Mouse (Mus musculus): Measurements from ENCODE around the gene Fcho1. TPM values are rescaled to one million over a fixed set of nuclear protein-coding genes. Genes with fewer than 3 reads are reported as not detected.
A peak's percentile ranks its signal among the peaks of the same experiment; 100 is the strongest.

The Fcho1 gene
- total and polyA plus RNA-seq, 3 experiments = 7.6 to 27.3 (median 14.0) TPM

- H3K4me3 ChIP-seq (ENCODE audit: low read depth, low read length) = no peak overlapping the region
- H3K4me1 ChIP-seq (ENCODE audit: insufficient read depth, low read depth, low read length) = no peaks in the 10 kb centered on the region
- ATAC-seq (ENCODE audit: extremely low read depth, insufficient number of reproducible peaks, low FRiP score, poor library complexity, severe bottlenecking) = no peak
- peaks cover 64% of the 10 kb centered on the region for H3K36me3 ChIP-seq (replicated peaks)
- DNase-seq (ENCODE audit: low spot score) = no peak
- TF ChIP-seq POLR2AphosphoS5 (IDR thresholded peaks at IDR 0.05; ENCODE audit: insufficient replicate concordance, low read depth, low read length) (no peak), GATA1 (IDR thresholded peaks at IDR 0.05; ENCODE audit: borderline replicate concordance, low read length) (no peak), GATA2 (IDR thresholded peaks at IDR 0.05; ENCODE audit: borderline replicate concordance, low read depth, low read length) (no peak), TAL1 (conservative IDR thresholded peaks at IDR 0.05; ENCODE audit: low read depth, low read length) (no peak), CTCF (IDR thresholded peaks at IDR 0.05; ENCODE audit: low read depth, low read length) (no peak)
- no peaks in the 10 kb centered on the region for H3K9me3 ChIP-seq (replicated peaks)
- peaks cover 9% of the 10 kb centered on the region; the same call in 1 of the 2 replicates for H3K27me3 ChIP-seq (ENCODE audit: insufficient read depth, low read length)
These were observed 7.3 kb downstream of the Fcho1 start for GRCm38 (mm10) chr8:71718252-71718651.

- Histone ChIP-seq H3K36me3 (replicated peaks) (peaks cover 76% of the 10 kb centered on the region), H3K4me1 (ENCODE audit: insufficient read depth, low read depth, low read length) (no peaks in the 10 kb centered on the region), H3K4me3 (ENCODE audit: low read depth, low read length) (no peak overlapping the region), H3K27me3 (ENCODE audit: insufficient read depth, low read length) (peaks cover 9% of the 10 kb centered on the region; the same call in 1 of the 2 replicates), H3K9me3 (replicated peaks) (no peaks in the 10 kb centered on the region)
- DNase-seq (ENCODE audit: low spot score) (no peak), ATAC-seq (ENCODE audit: extremely low read depth, insufficient number of reproducible peaks, low FRiP score, poor library complexity, severe bottlenecking) (no peak)
- TF ChIP-seq GATA1 (IDR thresholded peaks at IDR 0.05; ENCODE audit: borderline replicate concordance, low read length) (no peak), GATA2 (IDR thresholded peaks at IDR 0.05; ENCODE audit: borderline replicate concordance, low read depth, low read length) (no peak), POLR2AphosphoS5 (IDR thresholded peaks at IDR 0.05; ENCODE audit: insufficient replicate concordance, low read depth, low read length) (no peak), TAL1 (conservative IDR thresholded peaks at IDR 0.05; ENCODE audit: low read depth, low read length) (no peak), CTCF (IDR thresholded peaks at IDR 0.05; ENCODE audit: low read depth, low read length) (no peak)
These were observed 8.4 kb downstream of the Fcho1 start for GRCm38 (mm10) chr8:71717096-71717495.

- H3K36me3 ChIP-seq (replicated peaks) = peaks cover 78% of the 10 kb centered on the region
- no peak for TF ChIP-seq TAL1 (conservative IDR thresholded peaks at IDR 0.05; ENCODE audit: low read depth, low read length)
- TF ChIP-seq CTCF (IDR thresholded peaks at IDR 0.05; ENCODE audit: low read depth, low read length) = no peak
- no peak for TF ChIP-seq GATA2 (IDR thresholded peaks at IDR 0.05; ENCODE audit: borderline replicate concordance, low read depth, low read length)
- no peak for TF ChIP-seq GATA1 (IDR thresholded peaks at IDR 0.05; ENCODE audit: borderline replicate concordance, low read length)
- TF ChIP-seq POLR2AphosphoS5 (IDR thresholded peaks at IDR 0.05; ENCODE audit: insufficient replicate concordance, low read depth, low read length) = no peak
- ATAC-seq (ENCODE audit: extremely low read depth, insufficient number of reproducible peaks, low FRiP score, poor library complexity, severe bottlenecking) (no peak), DNase-seq (ENCODE audit: low spot score) (no peak)
- H3K4me1 ChIP-seq (ENCODE audit: insufficient read depth, low read depth, low read length) = no peaks in the 10 kb centered on the region
- H3K27me3 ChIP-seq (ENCODE audit: insufficient read depth, low read length) = peaks cover 10% of the 10 kb centered on the region; the same call in 1 of the 2 replicates
- H3K9me3 ChIP-seq (replicated peaks) = no peaks in the 10 kb centered on the region
- H3K4me3 ChIP-seq (ENCODE audit: low read depth, low read length) = no peak overlapping the region
These were observed 8.9 kb downstream of the Fcho1 start for GRCm38 (mm10) chr8:71716561-71717053.

- Histone ChIP-seq H3K4me1 (ENCODE audit: insufficient read depth, low read depth, low read length) (no peaks in the 10 kb centered on the region), H3K36me3 (replicated peaks) (peaks cover 80% of the 10 kb centered on the region), H3K9me3 (replicated peaks) (no peaks in the 10 kb centered on the region), H3K4me3 (ENCODE audit: low read depth, low read length) (no peak overlapping the region), H3K27me3 (ENCODE audit: insufficient read depth, low read length) (peaks cover 12% of the 10 kb centered on the region; the same call in 1 of the 2 replicates)
- TF ChIP-seq POLR2AphosphoS5 (IDR thresholded peaks at IDR 0.05; ENCODE audit: insufficient replicate concordance, low read depth, low read length) (no peak), TAL1 (conservative IDR thresholded peaks at IDR 0.05; ENCODE audit: low read depth, low read length) (no peak), GATA1 (IDR thresholded peaks at IDR 0.05; ENCODE audit: borderline replicate concordance, low read length) (no peak), CTCF (IDR thresholded peaks at IDR 0.05; ENCODE audit: low read depth, low read length) (no peak), GATA2 (IDR thresholded peaks at IDR 0.05; ENCODE audit: borderline replicate concordance, low read depth, low read length) (no peak)
- ATAC-seq (ENCODE audit: extremely low read depth, insufficient number of reproducible peaks, low FRiP score, poor library complexity, severe bottlenecking) (no peak), DNase-seq (ENCODE audit: low spot score) (no peak)
These were observed 10.0 kb downstream of the Fcho1 start for GRCm38 (mm10) chr8:71715531-71715930.

GRCm38 (mm10) chr8:71711574-71711973, 13.9 kb downstream of the Fcho1 start:
- ATAC-seq (ENCODE audit: extremely low read depth, insufficient number of reproducible peaks, low FRiP score, poor library complexity, severe bottlenecking) (no peak), DNase-seq (ENCODE audit: low spot score) (no peak)
- Histone ChIP-seq H3K27me3 (ENCODE audit: insufficient read depth, low read length) (peaks cover 8% of the 10 kb centered on the region; the same call in 1 of the 2 replicates), H3K36me3 (replicated peaks) (peaks cover 78% of the 10 kb centered on the region), H3K9me3 (replicated peaks) (no peaks in the 10 kb centered on the region), H3K4me1 (ENCODE audit: insufficient read depth, low read depth, low read length) (peaks cover 5% of the 10 kb centered on the region; the same call in 1 of the 2 replicates), H3K4me3 (ENCODE audit: low read depth, low read length) (no peak overlapping the region)
- TF ChIP-seq POLR2AphosphoS5 (IDR thresholded peaks at IDR 0.05; ENCODE audit: insufficient replicate concordance, low read depth, low read length) (no peak), TAL1 (conservative IDR thresholded peaks at IDR 0.05; ENCODE audit: low read depth, low read length) (no peak), CTCF (IDR thresholded peaks at IDR 0.05; ENCODE audit: low read depth, low read length) (no peak), GATA2 (IDR thresholded peaks at IDR 0.05; ENCODE audit: borderline replicate concordance, low read depth, low read length) (no peak), GATA1 (IDR thresholded peaks at IDR 0.05; ENCODE audit: borderline replicate concordance, low read length) (no peak)

GRCm38 (mm10) chr8:71709800-71710446, 15.6 kb downstream of the Fcho1 start:
- TF ChIP-seq CTCF (IDR thresholded peaks at IDR 0.05; ENCODE audit: low read depth, low read length) (peak; percentile 72), POLR2AphosphoS5 (IDR thresholded peaks at IDR 0.05; ENCODE audit: insufficient replicate concordance, low read depth, low read length) (no peak), TAL1 (conservative IDR thresholded peaks at IDR 0.05; ENCODE audit: low read depth, low read length) (no peak)
- H3K9me3 ChIP-seq (replicated peaks) = no peaks in the 10 kb centered on the region
- H3K36me3 ChIP-seq (replicated peaks) = peaks cover 64% of the 10 kb centered on the region
- no peak overlapping the region for H3K4me3 ChIP-seq (ENCODE audit: low read depth, low read length)
- H3K27me3 ChIP-seq (ENCODE audit: insufficient read depth, low read length) = peaks cover 8% of the 10 kb centered on the region; the same call in 1 of the 2 replicates
- H3K4me1 ChIP-seq (ENCODE audit: insufficient read depth, low read depth, low read length) = peaks cover 5% of the 10 kb centered on the region; the same call in 1 of the 2 replicates
- ATAC-seq (ENCODE audit: extremely low read depth, insufficient number of reproducible peaks, low FRiP score, poor library complexity, severe bottlenecking) = no peak
- peak; percentile 47 for DNase-seq (ENCODE audit: low spot score)

Data from G1E (cell line).